Comparison of ENCODE assay signal across 8 mouse cellular contexts in the genomic region with DNA sequence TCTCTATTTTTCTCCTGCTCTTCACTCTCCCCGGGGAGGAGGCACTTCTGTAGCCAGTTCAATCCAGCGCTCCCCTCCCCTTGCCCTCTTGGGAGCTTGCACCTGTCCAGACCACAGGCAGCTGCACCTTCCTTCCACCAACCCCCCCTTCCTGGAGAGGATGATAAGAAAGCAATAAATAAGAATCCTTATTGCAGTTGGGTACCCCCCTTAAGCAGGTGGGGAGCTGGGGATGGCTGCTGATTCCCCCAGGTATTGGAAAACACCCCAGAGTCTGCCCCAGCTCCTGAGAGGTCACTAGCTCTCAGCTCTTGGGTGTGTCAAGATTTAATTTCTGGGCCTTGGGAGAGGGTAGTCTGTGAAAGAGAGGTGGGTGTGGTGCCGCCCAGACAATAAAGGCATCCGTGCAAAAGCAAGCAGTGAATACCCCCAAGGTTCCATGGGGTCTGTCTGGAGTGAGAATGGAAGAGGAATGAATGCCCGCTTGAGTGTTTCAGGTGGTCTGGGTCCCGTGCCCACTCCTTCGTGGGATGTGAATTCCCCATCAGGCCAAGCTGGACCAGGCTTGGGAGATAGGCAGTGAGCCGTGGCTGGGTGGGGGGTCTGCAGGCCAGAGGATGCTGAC. TPM values are rescaled to one million over a fixed set of nuclear protein-coding genes. Genes with fewer than 3 reads are reported as not detected.
A peak's percentile ranks its signal among the peaks of the same experiment; 100 is the strongest.
DNase-seq lines count a peak whose midpoint lies in the region; ATAC-seq and TF ChIP-seq lines count a peak whose summit lies in the region.

No protein-coding gene starts in this region.

- 0 out of 2 replicates have a peak, but pooled peaks cover 4% of the 10 kb centered on the region for H3K36me3 ChIP-seq in embryonic facial prominence, embryonic 15.5 days
- peaks cover 93% of the 10 kb centered on the region for H3K36me3 ChIP-seq in limb, embryonic 10.5 days
- H3K36me3 ChIP-seq in neural tube, embryonic 15.5 days, result peaks cover 12% of the 10 kb centered on the region; the same call in 1 of the 2 replicates

- peak overlapping the region; percentile 61 for H3K4me3 ChIP-seq in layer of hippocampus, adult 2 months
- H3K4me3 ChIP-seq in embryonic facial prominence, embryonic 15.5 days (replicated peaks), result peak overlapping the region; percentile 34
- peak overlapping the region; percentile 55 for H3K4me3 ChIP-seq in limb, embryonic 10.5 days
- H3K4me3 ChIP-seq in neural tube, embryonic 15.5 days (replicated peaks), result peak overlapping the region; percentile 25

- no peaks in the 10 kb centered on the region for H3K27me3 ChIP-seq in embryonic facial prominence, embryonic 15.5 days
- no peaks in the 10 kb centered on the region for H3K27me3 ChIP-seq in limb, embryonic 10.5 days (ENCODE audit: low read depth, poor library complexity, severe bottlenecking)
- no peaks in the 10 kb centered on the region for H3K27me3 ChIP-seq in neural tube, embryonic 15.5 days (replicated peaks)

- no peak for DNase-seq in layer of hippocampus, adult 2 months (ENCODE audit: low spot score in 2 of 2)
- DNase-seq in layer of hippocampus, adult 9-11 months, result no peak
- no peak for DNase-seq in limb, embryonic 10.5 days (ENCODE audit: low spot score)
- DNase-seq in kidney, postnatal 4 days, result no peak
- no peak for DNase-seq in frontal cortex, adult 2 months (ENCODE audit: extremely low spot score in 1 of 2, low spot score in 1 of 2)

- H3K27ac ChIP-seq in layer of hippocampus, adult 2 months, result peak overlapping the region; percentile 91
- peak overlapping the region; percentile 85 for H3K27ac ChIP-seq in embryonic facial prominence, embryonic 15.5 days (replicated peaks)
- H3K27ac ChIP-seq in limb, embryonic 10.5 days, result peak overlapping the region; percentile 99
- peak overlapping the region; percentile 98 for H3K27ac ChIP-seq in neural tube, embryonic 15.5 days (replicated peaks)

- H3K4me1 ChIP-seq in embryonic facial prominence, embryonic 15.5 days, result peaks cover 75% of the 10 kb centered on the region
- H3K4me1 ChIP-seq in limb, embryonic 10.5 days, result peaks cover 92% of the 10 kb centered on the region
- peaks cover 81% of the 10 kb centered on the region for H3K4me1 ChIP-seq in neural tube, embryonic 15.5 days

- peak overlapping the region; percentile 31 for H3K9ac ChIP-seq in embryonic facial prominence, embryonic 15.5 days
- H3K9ac ChIP-seq in neural tube, embryonic 15.5 days (replicated peaks), result peak overlapping the region; percentile 56

- no peak for TF ChIP-seq CTCF in layer of hippocampus, adult 2 months (conservative IDR thresholded peaks at IDR 0.05)

- H3K9me3 ChIP-seq in embryonic facial prominence, embryonic 15.5 days (replicated peaks), result no peaks in the 10 kb centered on the region
- no peaks in the 10 kb centered on the region for H3K9me3 ChIP-seq in limb, embryonic 10.5 days (replicated peaks)
- no peaks in the 10 kb centered on the region for H3K9me3 ChIP-seq in neural tube, embryonic 15.5 days (replicated peaks)

- WGBS in embryonic facial prominence, embryonic 15.5 days, result 20% methylated on average over 8 of the region's 8 CpGs
- 19% methylated on average over 8 of the region's 8 CpGs for WGBS in limb, embryonic 10.5 days
- 7% methylated on average over 8 of the region's 8 CpGs for WGBS in neural tube, embryonic 15.5 days

- peak overlapping the region; percentile 52 for H3K4me2 ChIP-seq in embryonic facial prominence, embryonic 15.5 days (replicated peaks)
- peak overlapping the region; percentile 86 for H3K4me2 ChIP-seq in neural tube, embryonic 15.5 days

- no peak for ATAC-seq in embryonic facial prominence, embryonic 15.5 days (ENCODE audit: insufficient number of reproducible peaks, low FRiP score, low TSS enrichment, low read depth)
- peak; percentile 3; the same call in 1 of the 2 replicates for ATAC-seq in neural tube, embryonic 15.5 days (ENCODE audit: low FRiP score)
- ATAC-seq in activated CD4-positive, CD25-positive, alpha-beta regulatory T cell, adult 4 months, result no peak

RNA-seq across cellular contexts. Expression of gene Msi1, which starts 6.5 kb away (rescaled TPM):
- total RNA-seq in layer of hippocampus, adult 2 months (2021), result 10 to 100 TPM; 48.6 to 52.4 TPM
- 14.1 and 19.1 TPM in 2 replicates for polyA plus RNA-seq in embryonic facial prominence, embryonic 15.5 days (2015; fragmentation: Nextera tagmentation; extraction: Ambion mirVana)
- polyA plus RNA-seq in limb, embryonic 10.5 days (2016; fragmentation: Nextera tagmentation; extraction: Ambion mirVana), result 54.0 and 60.6 TPM in 2 replicates
- 29.4 and 37.9 TPM in 2 replicates for polyA plus RNA-seq in neural tube, embryonic 15.5 days (2015; fragmentation: Nextera tagmentation; extraction: Ambion mirVana)
- polyA plus RNA-seq in activated CD4-positive, CD25-positive, alpha-beta regulatory T cell, adult 4 months (2017; shearing (Covaris generic)), result not detected
- 58.3 and 61.5 TPM in 2 replicates for polyA plus RNA-seq in frontal cortex, adult 2 months (2012; rRNA removed)

RNA-seq across cellular contexts. Expression of gene Pla2g1b, which starts 30.2 kb away (rescaled TPM):
- not detected for total RNA-seq in layer of hippocampus, adult 2 months (2021)
- polyA plus RNA-seq in embryonic facial prominence, embryonic 15.5 days (2015; fragmentation: Nextera tagmentation; extraction: Ambion mirVana), result not detected in 2 replicates
- not detected in 2 replicates for polyA plus RNA-seq in limb, embryonic 10.5 days (2016; fragmentation: Nextera tagmentation; extraction: Ambion mirVana)
- 0.81 and 1.1 TPM in 2 replicates for polyA plus RNA-seq in neural tube, embryonic 15.5 days (2015; fragmentation: Nextera tagmentation; extraction: Ambion mirVana)
- polyA plus RNA-seq in activated CD4-positive, CD25-positive, alpha-beta regulatory T cell, adult 4 months (2017; shearing (Covaris generic)), result not detected
- polyA plus RNA-seq in frontal cortex, adult 2 months (2012; rRNA removed), result not detected in 2 replicates

RNA-seq across cellular contexts. Expression of gene Sirt4, which starts 48.7 kb away (rescaled TPM):
- 10 to 100 TPM; 37.8 to 56.5 TPM for total RNA-seq in layer of hippocampus, adult 2 months (2021)
- polyA plus RNA-seq in embryonic facial prominence, embryonic 15.5 days (2015; fragmentation: Nextera tagmentation; extraction: Ambion mirVana), result 29.2 and 32.8 TPM in 2 replicates
- polyA plus RNA-seq in limb, embryonic 10.5 days (2016; fragmentation: Nextera tagmentation; extraction: Ambion mirVana), result 16.0 and 18.5 TPM in 2 replicates
- 31.0 and 37.1 TPM in 2 replicates for polyA plus RNA-seq in neural tube, embryonic 15.5 days (2015; fragmentation: Nextera tagmentation; extraction: Ambion mirVana)
- polyA plus RNA-seq in activated CD4-positive, CD25-positive, alpha-beta regulatory T cell, adult 4 months (2017; shearing (Covaris generic)), result 10 to 100 TPM; 10.4 to 14.9 TPM
- polyA plus RNA-seq in frontal cortex, adult 2 months (2012; rRNA removed), result 86.3 and 86.5 TPM in 2 replicates

Comparison
In these comparisons a context has a peak if more than half of its experiments do, and no peak if none do; other contexts are left out.
1. RNA of gene Msi1, which starts 6.5 kb away (polyA plus RNA-seq): 58.3 to 61.5 TPM in frontal cortex, adult 2 months, 54.0 to 60.6 TPM in limb, embryonic 10.5 days, 29.4 to 37.9 TPM in neural tube, embryonic 15.5 days and 14.1 to 19.1 TPM in embryonic facial prominence, embryonic 15.5 days; not detected in activated CD4-positive, CD25-positive, alpha-beta regulatory T cell, adult 4 months; every median in the first group is over 10 times any median in the second.
2. Peak in every context shown above with its lines, with median percentiles within 50 percentile points of each other: H3K27ac ChIP-seq and H3K4me3 ChIP-seq.